ENCODE assay signal across 10 mouse cellular contexts in the genomic region with DNA sequence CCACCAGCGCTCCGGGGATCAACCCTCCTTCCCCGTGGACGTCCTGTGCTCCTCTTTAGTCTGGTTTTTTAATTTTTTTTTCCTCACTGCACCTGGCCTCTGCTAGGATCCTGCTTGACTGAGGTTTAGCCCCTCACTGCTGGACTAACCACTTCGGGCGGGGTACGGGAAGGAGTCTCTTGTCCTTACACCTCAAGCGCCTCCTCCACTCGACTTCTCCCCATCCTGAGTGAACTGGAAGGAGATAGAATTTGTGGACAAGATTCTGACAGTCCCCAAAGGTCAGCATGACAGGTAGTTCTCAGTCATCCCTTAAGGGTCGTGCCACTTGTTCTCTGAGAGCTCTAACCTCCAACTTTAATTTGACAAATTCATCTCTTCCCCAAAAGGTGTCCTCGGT. TPM values are rescaled to one million over a fixed set of nuclear protein-coding genes. Genes with fewer than 3 reads are reported as not detected.
A peak's percentile ranks its signal among the peaks of the same experiment; 100 is the strongest.
DNase-seq lines count a peak whose midpoint lies in the region; ATAC-seq and TF ChIP-seq lines count a peak whose summit lies in the region.
"Had no signal": no experiment of that assay in that cellular context is flagged by ENCODE, and none has a peak within 500 bp of the region (broad histone marks: within the 10 kb centered on the region; RNA-seq: fewer than 3 reads in every experiment).

No protein-coding gene starts in this region.

- TF ChIP-seq CTCF in G1E (IDR thresholded peaks at IDR 0.05; ENCODE audit: low read depth, low read length), result no peak
- TF ChIP-seq CTCF in forebrain, postnatal 0 days (IDR thresholded peaks at IDR 0.05; ENCODE audit: low read depth), result no peak

- peaks cover 98% of the 10 kb centered on the region for H3K27me3 ChIP-seq in heart, embryonic 15.5 days
- peaks cover 96% of the 10 kb centered on the region for H3K27me3 ChIP-seq in G1E (ENCODE audit: insufficient read depth, low read length)
- peaks cover 94% of the 10 kb centered on the region for H3K27me3 ChIP-seq in forebrain, postnatal 0 days (ENCODE audit: insufficient read depth, low read length)
- H3K27me3 ChIP-seq in liver, embryonic 15.5 days, result peaks cover 99% of the 10 kb centered on the region

- H3K4me1 ChIP-seq in heart, embryonic 15.5 days (replicated peaks), result peaks cover 49% of the 10 kb centered on the region
- H3K4me1 ChIP-seq in G1E (ENCODE audit: insufficient read depth, low read depth, low read length), result peaks cover 43% of the 10 kb centered on the region
- H3K4me1 ChIP-seq in forebrain, postnatal 0 days (ENCODE audit: insufficient read depth), result peaks cover 7% of the 10 kb centered on the region; the same call in 1 of the 2 replicates
- H3K4me1 ChIP-seq in liver, embryonic 15.5 days (replicated peaks), result peaks cover 18% of the 10 kb centered on the region; the same call in 1 of the 2 replicates

- peak overlapping the region; percentile 46 for H3K4me3 ChIP-seq in heart, embryonic 15.5 days
- peak overlapping the region; percentile 71; the same call in 1 of the 2 replicates for H3K4me3 ChIP-seq in G1E (ENCODE audit: low read depth, low read length)
- peak overlapping the region; percentile 13; the same call in 1 of the 2 replicates for H3K4me3 ChIP-seq in forebrain, postnatal 0 days (ENCODE audit: low read depth, low read length)
- peak overlapping the region; percentile 35 for H3K4me3 ChIP-seq in liver, embryonic 15.5 days (replicated peaks)

- no peak overlapping the region for H3K9ac ChIP-seq in heart, embryonic 15.5 days
- no peak overlapping the region for H3K9ac ChIP-seq in forebrain, postnatal 0 days
- no peak overlapping the region for H3K9ac ChIP-seq in liver, embryonic 15.5 days

- DNase-seq in heart, postnatal 10 days, result no peak
- DNase-seq in G1E (ENCODE audit: low spot score), result no peak
- no peak for DNase-seq in forebrain, postnatal 0 days
- DNase-seq in cerebellum, adult 11-12 months, result no peak
- no peak for DNase-seq in adrenal gland, adult (ENCODE audit: inconsistent age in 2 of 2, low spot score in 1 of 2)
- no peak for DNase-seq in embryo, embryonic 9.5 days (ENCODE audit: extremely low spot score)
- DNase-seq: right cerebral cortex, postnatal 14 days had no signal

- no peak overlapping the region for H3K27ac ChIP-seq in heart, embryonic 15.5 days
- no peak overlapping the region for H3K27ac ChIP-seq in forebrain, postnatal 0 days (ENCODE audit: low read depth, low read length)
- H3K27ac ChIP-seq in liver, embryonic 15.5 days (replicated peaks), result no peak overlapping the region

- H3K9me3 ChIP-seq in heart, embryonic 15.5 days (replicated peaks), result no peaks in the 10 kb centered on the region
- H3K9me3 ChIP-seq in G1E (replicated peaks), result 0 out of 2 replicates have a peak, but pooled peaks cover 6% of the 10 kb centered on the region
- no peaks in the 10 kb centered on the region for H3K9me3 ChIP-seq in forebrain, postnatal 0 days (ENCODE audit: low read length)
- no peaks in the 10 kb centered on the region for H3K9me3 ChIP-seq in liver, embryonic 15.5 days (replicated peaks)

- no peak for ATAC-seq in heart, embryonic 15.5 days (replicated peaks; ENCODE audit: insufficient number of reproducible peaks, insufficient read depth, low FRiP score, low read depth)
- no peak for ATAC-seq in G1E (ENCODE audit: extremely low read depth, insufficient number of reproducible peaks, low FRiP score, poor library complexity, severe bottlenecking)
- ATAC-seq in forebrain, postnatal 0 days, result no peak
- ATAC-seq in liver, embryonic 15.5 days (ENCODE audit: insufficient read depth), result no peak

- intact Hi-C loops in heart, postnatal 10 days (cut with DNase I), result loop anchor here (5.0 kb wide), 2 partner anchors 842 to 852 kb away; partner anchors contain the start of gene Foxa1

- peak overlapping the region; percentile 80 for H3K4me2 ChIP-seq in heart, embryonic 15.5 days
- peak overlapping the region; percentile 28; the same call in 1 of the 2 replicates for H3K4me2 ChIP-seq in forebrain, postnatal 0 days (ENCODE audit: low read depth)
- H3K4me2 ChIP-seq in liver, embryonic 15.5 days, result peak overlapping the region; percentile 55

- WGBS in heart, embryonic 15.5 days, result 4% methylated on average over 11 of the region's 11 CpGs
- WGBS in forebrain, postnatal 0 days, result 2% methylated on average over 11 of the region's 11 CpGs
- WGBS in liver, embryonic 15.5 days (ENCODE audit: insufficient replicate concordance), result 3% methylated on average over 11 of the region's 11 CpGs

- H3K36me3 ChIP-seq in heart, embryonic 15.5 days, result no peaks in the 10 kb centered on the region
- no peaks in the 10 kb centered on the region for H3K36me3 ChIP-seq in G1E (replicated peaks)
- H3K36me3 ChIP-seq in forebrain, postnatal 0 days (ENCODE audit: insufficient read depth), result no peaks in the 10 kb centered on the region; the same call in 1 of the 2 replicates
- H3K36me3 ChIP-seq in liver, embryonic 15.5 days (replicated peaks), result no peaks in the 10 kb centered on the region

RNA-seq across cellular contexts. Expression of gene Pax9, which starts 3.4 kb away (rescaled TPM):
- polyA plus RNA-seq in heart, embryonic 15.5 days (2015; fragmentation: Nextera tagmentation; extraction: Ambion mirVana), result 0.26 and 2.4 TPM in 2 replicates
- total RNA-seq in heart, postnatal 10 days (2021), result under 1 TPM; 0.12 to 0.24 TPM
- 0.45 TPM in 1 of 2 replicates, not detected in the other for total RNA-seq in G1E (2014; fragmentation: Nextera tagmentation)
- total RNA-seq in G1E (2017), result 0.16 and 0.23 TPM in 2 replicates
- 0.04 TPM in 1 of 2 replicates, not detected in the other for polyA plus RNA-seq in G1E (2012)
- total RNA-seq in forebrain, postnatal 0 days (2014; rRNA removed), result 0.38 TPM in 1 of 2 replicates, not detected in the other
- not detected in 2 replicates for polyA plus RNA-seq in forebrain, postnatal 0 days (2015; fragmentation: Nextera tagmentation; extraction: Ambion mirVana)
- 0.15 and 0.18 TPM in 2 replicates for polyA plus RNA-seq in liver, embryonic 15.5 days (2015; fragmentation: Nextera tagmentation; extraction: Ambion mirVana)
- polyA plus RNA-seq: erythroblast, embryonic 14.5 days had no signal

Comparison
In these comparisons a context has a peak if more than half of its experiments do, and no peak if none do; other contexts are left out.
1. H3K4me2 ChIP-seq: peak in every context shown above with its lines; median percentile 80 in heart, embryonic 15.5 days; 55 in liver, embryonic 15.5 days; 28 in forebrain, postnatal 0 days.
2. H3K4me3 ChIP-seq: peak in every context shown above with its lines; median percentile 71 in G1E; 46 in heart, embryonic 15.5 days; 35 in liver, embryonic 15.5 days; 13 in forebrain, postnatal 0 days.